Mouse (Mus musculus) ovary, postnatal 10 days (tissue): ENCODE results near the gene Atp4a.
"Not testable (repeated sequence)": the region's sequence is repeated elsewhere in the genome, so short reads cannot be mapped to it uniquely, and the experiment has no call there.

Experiments used
- DNase-seq: peaks from one replicate; pipeline ENCODE4 v3.0.0; 2022; ENCODE audit warnings: low spot score

Gene Atp4a

GRCm38 (mm10) chr7:30730064-30730722, 18.2 kb downstream of the Atp4a start:
- DNase-seq = not testable (repeated sequence)

- no peak for DNase-seq
Measured at GRCm38 (mm10) chr7:30736211-30736610, 24.2 kb downstream of the Atp4a start.

- not testable (repeated sequence) for DNase-seq
Measured at GRCm38 (mm10) chr7:30742570-30742969, 30.6 kb downstream of the Atp4a start.

- DNase-seq = not testable (repeated sequence)
Measured at GRCm38 (mm10) chr7:30743617-30744016, 31.6 kb downstream of the Atp4a start, which contains the start of gene Gapdhs. Gene Gapdhs (minus strand): TSS chr7:30743681.

GRCm38 (mm10) chr7:30744022-30744598, 32.1 kb downstream of the Atp4a start:
- DNase-seq = no peak

GRCm38 (mm10) chr7:30747525-30748204, 35.7 kb downstream of the Atp4a start:
- no peak for DNase-seq

GRCm38 (mm10) chr7:30749824-30750606, 38.0 kb downstream of the Atp4a start:
- no peak for DNase-seq

GRCm38 (mm10) chr7:30751086-30751669, 39.2 kb downstream of the Atp4a start, which contains the start of gene Sbsn:
Gene Sbsn (plus strand): TSS chr7:30751471.
- no peak for DNase-seq

- no peak for DNase-seq
Measured at GRCm38 (mm10) chr7:30757001-30757400, 45.0 kb downstream of the Atp4a start.

GRCm38 (mm10) chr7:30758853-30759252, 46.8 kb downstream of the Atp4a start:
- DNase-seq = no peak

- no peak for DNase-seq
Measured at GRCm38 (mm10) chr7:30761769-30762352, 49.9 kb downstream of the Atp4a start.

- no peak for DNase-seq
Measured at GRCm38 (mm10) chr7:30763456-30763855, 51.4 kb downstream of the Atp4a start, which contains the start of gene Dmkn. Gene Dmkn (plus strand): TSS chr7:30763756.

GRCm38 (mm10) chr7:30765173-30765572, 53.2 kb downstream of the Atp4a start:
- DNase-seq = no peak

- DNase-seq = no peak
Measured at GRCm38 (mm10) chr7:30766408-30766807, 54.4 kb downstream of the Atp4a start.

- no peak for DNase-seq
Measured at GRCm38 (mm10) chr7:30769236-30769635, 57.2 kb downstream of the Atp4a start.
